In genomic region chr17:29258025-29258558, GRCm38 (mm10) we compare ENCODE assay signal across 1 mouse cellular context.
TF ChIP-seq lines count a peak whose summit lies in the region.

No protein-coding gene starts in this region.

TF ChIP-seq in ES-E14, 5 proteins besides CTCF, POLR2A, EP300 and RAD21:
- TF ChIP-seq ZNF384 (IDR thresholded peaks at IDR 0.05; ENCODE audit: low read depth, low read length): no peak
- TF ChIP-seq MAFK (IDR thresholded peaks at IDR 0.05; ENCODE audit: insufficient read depth, low read depth, low read length): no peak
- no peak for TF ChIP-seq ZC3H11A (IDR thresholded peaks at IDR 0.05; ENCODE audit: borderline replicate concordance, low read depth, low read length)
- TF ChIP-seq CHD2 (IDR thresholded peaks at IDR 0.05; ENCODE audit: low read depth, low read length): no peak
- TF ChIP-seq HCFC1 (IDR thresholded peaks at IDR 0.05; ENCODE audit: borderline replicate concordance, insufficient read depth, low read length): no peak
